Mouse (Mus musculus): ENCODE measurements around the gene H2al1e.
"Not testable (repeated sequence)": the region's sequence is repeated elsewhere in the genome, so short reads cannot be mapped to it uniquely, and the experiment has no call there.

- TF ChIP-seq CTCF (conservative IDR thresholded peaks at IDR 0.05; ENCODE audit: low read length); NANOG (IDR thresholded peaks at IDR 0.05; ENCODE audit: borderline replicate concordance, low read length): not testable (repeated sequence)
Measured at GRCm38 (mm10) chrX:11308524-11308923, 3.2 kb upstream of the H2al1e start, which contains the start of gene H2al1d.
